Mouse (Mus musculus): ENCODE measurements around the gene Anxa6. TPM values are rescaled to one million over a fixed set of nuclear protein-coding genes. Genes with fewer than 3 reads are reported as not detected.

Gene Anxa6
- polyA plus RNA-seq, 1 experiment: 130 TPM

GRCm38 (mm10) chr11:55018034-55018433 is 15.2 kb downstream of the Anxa6 start:
- no peak for TF ChIP-seq POLR2A (IDR thresholded peaks at IDR 0.05; ENCODE audit: control insufficient read depth, extremely low read depth, insufficient read depth, low read length, poor library complexity)
- no peak for TF ChIP-seq CTCF (IDR thresholded peaks at IDR 0.05; ENCODE audit: borderline replicate concordance, control insufficient read depth, extremely low read depth, insufficient read depth, low read length, poor library complexity)
- DNase-seq: no peak
- WGBS: 92% methylated on average over 6 of the region's 6 CpGs
- peaks cover 13% of the 10 kb centered on the region for H3K4me1 ChIP-seq (replicated peaks; ENCODE audit: control insufficient read depth, insufficient read depth, low read length)
- no peaks in the 10 kb centered on the region; the same call in 1 of the 2 replicates for H3K36me3 ChIP-seq (ENCODE audit: control insufficient read depth, insufficient read depth, low read length)
- no peak overlapping the region for H3K4me3 ChIP-seq (ENCODE audit: control insufficient read depth, insufficient read depth, low read length)
- H3K27ac ChIP-seq (ENCODE audit: control insufficient read depth, insufficient read depth, low read length): no peak overlapping the region
- H3K27me3 ChIP-seq (ENCODE audit: control insufficient read depth, insufficient read depth, low read length): no peaks in the 10 kb centered on the region

DNA sequence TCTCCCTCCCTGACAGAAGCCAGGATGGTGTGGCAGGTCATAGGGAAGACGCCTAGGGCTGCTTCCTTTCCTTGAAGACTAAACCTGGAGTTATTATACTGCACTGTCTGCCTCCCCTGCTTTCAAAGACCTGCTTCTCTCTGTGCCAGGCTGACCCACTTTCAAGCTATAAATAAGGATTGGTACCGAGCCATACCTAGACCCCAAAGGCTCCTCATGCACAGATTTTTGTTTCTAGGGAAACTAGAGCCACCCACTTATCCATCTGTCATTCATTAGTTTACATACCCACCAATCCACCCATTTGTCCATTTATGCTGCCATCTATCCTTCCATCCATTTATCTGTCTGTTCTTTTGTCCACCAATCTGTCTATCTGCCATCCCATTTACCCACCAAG is 16.0 kb downstream of the Anxa6 start:
- TF ChIP-seq POLR2A (IDR thresholded peaks at IDR 0.05; ENCODE audit: control insufficient read depth, extremely low read depth, insufficient read depth, low read length, poor library complexity) (no peak), CTCF (IDR thresholded peaks at IDR 0.05; ENCODE audit: borderline replicate concordance, control insufficient read depth, extremely low read depth, insufficient read depth, low read length, poor library complexity) (no peak)
- Histone ChIP-seq H3K27ac (ENCODE audit: control insufficient read depth, insufficient read depth, low read length) (no peak overlapping the region), H3K4me1 (replicated peaks; ENCODE audit: control insufficient read depth, insufficient read depth, low read length) (peaks cover 7% of the 10 kb centered on the region), H3K36me3 (ENCODE audit: control insufficient read depth, insufficient read depth, low read length) (peaks cover 7% of the 10 kb centered on the region), H3K27me3 (ENCODE audit: control insufficient read depth, insufficient read depth, low read length) (no peaks in the 10 kb centered on the region), H3K4me3 (ENCODE audit: control insufficient read depth, insufficient read depth, low read length) (no peak overlapping the region)
- WGBS: 91% methylated on average over 2 of the region's 2 CpGs
- no peak for DNase-seq

- Histone ChIP-seq H3K36me3 (ENCODE audit: control insufficient read depth, insufficient read depth, low read length) (peaks cover 9% of the 10 kb centered on the region), H3K27ac (ENCODE audit: control insufficient read depth, insufficient read depth, low read length) (no peak overlapping the region), H3K4me3 (ENCODE audit: control insufficient read depth, insufficient read depth, low read length) (no peak overlapping the region), H3K4me1 (replicated peaks; ENCODE audit: control insufficient read depth, insufficient read depth, low read length) (peaks cover 3% of the 10 kb centered on the region), H3K27me3 (ENCODE audit: control insufficient read depth, insufficient read depth, low read length) (no peaks in the 10 kb centered on the region)
- WGBS: 96% methylated on average over 1 of the region's 1 CpGs
- DNase-seq: no peak
- TF ChIP-seq CTCF (IDR thresholded peaks at IDR 0.05; ENCODE audit: borderline replicate concordance, control insufficient read depth, extremely low read depth, insufficient read depth, low read length, poor library complexity) (no peak), POLR2A (IDR thresholded peaks at IDR 0.05; ENCODE audit: control insufficient read depth, extremely low read depth, insufficient read depth, low read length, poor library complexity) (no peak)
Measured at GRCm38 (mm10) chr11:55016758-55017157, 16.5 kb downstream of the Anxa6 start.

- WGBS: 92% methylated on average over 9 of the region's 9 CpGs
- no peak overlapping the region for H3K4me3 ChIP-seq (ENCODE audit: control insufficient read depth, insufficient read depth, low read length)
- DNase-seq: no peak
- H3K4me1 ChIP-seq (replicated peaks; ENCODE audit: control insufficient read depth, insufficient read depth, low read length): peaks cover 2% of the 10 kb centered on the region; the same call in 1 of the 2 replicates
- no peak overlapping the region for H3K27ac ChIP-seq (ENCODE audit: control insufficient read depth, insufficient read depth, low read length)
- H3K27me3 ChIP-seq (ENCODE audit: control insufficient read depth, insufficient read depth, low read length): no peaks in the 10 kb centered on the region
- TF ChIP-seq POLR2A (IDR thresholded peaks at IDR 0.05; ENCODE audit: control insufficient read depth, extremely low read depth, insufficient read depth, low read length, poor library complexity): no peak
- no peak for TF ChIP-seq CTCF (IDR thresholded peaks at IDR 0.05; ENCODE audit: borderline replicate concordance, control insufficient read depth, extremely low read depth, insufficient read depth, low read length, poor library complexity)
- H3K36me3 ChIP-seq (ENCODE audit: control insufficient read depth, insufficient read depth, low read length): peaks cover 13% of the 10 kb centered on the region
Measured at GRCm38 (mm10) chr11:55015831-55016241, 17.4 kb downstream of the Anxa6 start.

DNA sequence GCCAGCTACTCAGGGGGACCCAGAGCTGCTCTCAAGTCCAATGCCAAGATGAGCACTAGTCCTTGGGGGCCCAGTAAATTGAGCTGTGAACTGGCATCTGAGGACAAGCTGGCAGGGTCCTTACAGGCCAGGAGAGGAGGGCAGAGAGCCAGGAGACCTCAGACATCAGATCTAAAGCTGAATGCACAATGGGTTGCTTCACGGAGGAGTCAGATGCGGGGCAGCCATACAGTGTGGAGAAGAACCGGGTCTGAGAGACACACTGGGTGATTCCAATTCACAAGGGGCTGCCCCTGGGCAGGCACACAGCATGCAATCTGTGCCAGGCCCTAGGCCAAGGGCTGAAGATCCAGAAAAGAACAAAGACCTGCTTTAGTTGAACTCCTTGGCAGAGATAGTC is 18.0 kb downstream of the Anxa6 start:
- Histone ChIP-seq H3K27me3 (ENCODE audit: control insufficient read depth, insufficient read depth, low read length) (no peaks in the 10 kb centered on the region), H3K4me3 (ENCODE audit: control insufficient read depth, insufficient read depth, low read length) (no peak overlapping the region), H3K36me3 (ENCODE audit: control insufficient read depth, insufficient read depth, low read length) (peaks cover 19% of the 10 kb centered on the region), H3K27ac (ENCODE audit: control insufficient read depth, insufficient read depth, low read length) (no peak overlapping the region), H3K4me1 (replicated peaks; ENCODE audit: control insufficient read depth, insufficient read depth, low read length) (peaks cover 2% of the 10 kb centered on the region; the same call in 1 of the 2 replicates)
- 97% methylated on average over 3 of the region's 3 CpGs for WGBS
- TF ChIP-seq POLR2A (IDR thresholded peaks at IDR 0.05; ENCODE audit: control insufficient read depth, extremely low read depth, insufficient read depth, low read length, poor library complexity) (no peak), CTCF (IDR thresholded peaks at IDR 0.05; ENCODE audit: borderline replicate concordance, control insufficient read depth, extremely low read depth, insufficient read depth, low read length, poor library complexity) (no peak)
- DNase-seq: no peak

DNA sequence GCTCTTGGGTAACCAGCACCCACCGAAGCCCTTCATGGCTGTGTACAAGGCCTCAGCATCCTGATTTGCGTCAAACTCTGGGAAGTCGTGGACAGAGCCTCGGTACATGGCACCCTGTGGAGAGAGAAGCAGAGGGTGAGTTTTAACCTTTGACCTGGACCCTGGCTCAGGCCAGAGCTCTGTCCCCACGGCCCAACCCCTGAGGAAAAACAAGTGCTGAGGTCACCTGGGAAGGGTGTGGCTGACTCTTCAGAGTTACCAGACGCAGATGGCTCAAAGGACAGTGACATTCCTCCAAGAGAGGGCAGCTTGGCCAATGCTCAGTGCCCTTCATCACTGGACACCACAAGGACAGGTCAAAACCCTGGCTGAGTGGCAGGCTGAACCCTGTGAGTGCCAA is 19.4 kb downstream of the Anxa6 start:
- no peak for DNase-seq
- TF ChIP-seq CTCF (IDR thresholded peaks at IDR 0.05; ENCODE audit: borderline replicate concordance, control insufficient read depth, extremely low read depth, insufficient read depth, low read length, poor library complexity): no peak
- TF ChIP-seq POLR2A (IDR thresholded peaks at IDR 0.05; ENCODE audit: control insufficient read depth, extremely low read depth, insufficient read depth, low read length, poor library complexity): no peak
- H3K27me3 ChIP-seq (ENCODE audit: control insufficient read depth, insufficient read depth, low read length): no peaks in the 10 kb centered on the region

More for the DNA sequence above, 19.4 kb downstream of the Anxa6 start:
- 95% methylated on average over 6 of the region's 6 CpGs for WGBS
- no peak overlapping the region for H3K4me3 ChIP-seq (ENCODE audit: control insufficient read depth, insufficient read depth, low read length)
- H3K4me1 ChIP-seq (replicated peaks; ENCODE audit: control insufficient read depth, insufficient read depth, low read length): peaks cover 2% of the 10 kb centered on the region; the same call in 1 of the 2 replicates
- peaks cover 32% of the 10 kb centered on the region for H3K36me3 ChIP-seq (ENCODE audit: control insufficient read depth, insufficient read depth, low read length)
- no peak overlapping the region for H3K27ac ChIP-seq (ENCODE audit: control insufficient read depth, insufficient read depth, low read length)
